Mouse (Mus musculus) 3134 (cell line): ENCODE results near the gene Cd52.

Experiments
- DNase-seq: peaks from one replicate; pipeline ENCODE4 v3.0.0-alpha.2; 2011; ENCODE audit warnings: low spot score; ENCODE audit not compliant: insufficient read length; ENCODE audit errors: extremely low read depth

Cd52 gene

GRCm38 (mm10) chr4:134058166-134058715 lies 36.6 kb downstream of the Cd52 start:
- DNase-seq = no peak

GRCm38 (mm10) chr4:134053538-134053937 lies 41.3 kb downstream of the Cd52 start, which contains the start of gene Zfp683:
Zfp683 (plus strand) TSS chr4:134053838.
- no peak for DNase-seq

GRCm38 (mm10) chr4:134052560-134052959 lies 42.3 kb downstream of the Cd52 start:
- no peak for DNase-seq

- no peak for DNase-seq
These were observed 43.0 kb downstream of the Cd52 start for GRCm38 (mm10) chr4:134051912-134052311.

- no peak for DNase-seq
These were observed 47.2 kb downstream of the Cd52 start for GRCm38 (mm10) chr4:134047648-134048047.

- DNase-seq = no peak
These were observed 51.8 kb downstream of the Cd52 start for GRCm38 (mm10) chr4:134043041-134043440.

- DNase-seq = no peak
These were observed 53.4 kb downstream of the Cd52 start for GRCm38 (mm10) chr4:134041317-134042123.

GRCm38 (mm10) chr4:134035953-134036352 lies 58.9 kb downstream of the Cd52 start:
- peak; percentile 34 for DNase-seq
